Mouse (Mus musculus) layer of hippocampus, adult 9-11 months (tissue): ENCODE results near the gene Lrrn4cl.
"Not testable (repeated sequence)": the region's sequence is repeated elsewhere in the genome, so short reads cannot be mapped to it uniquely, and the experiment has no call there.

ENCODE experiments used
- DNase-seq: peaks from one replicate; pipeline ENCODE4 v3.0.0; 2022

The Lrrn4cl gene

GRCm38 (mm10) chr19:8850402-8850901 lies at the start of gene Lrrn4cl:
TSS of gene Lrrn4cl (plus strand) at chr19:8850768.
- DNase-seq: no peak

- DNase-seq: peak; percentile 99
Measured at GRCm38 (mm10) chr19:8802130-8802821, 48.3 kb upstream of the Lrrn4cl start, which contains the start of gene Zbtb3. TSS of gene Zbtb3 (plus strand) at chr19:8802555.

GRCm38 (mm10) chr19:8803204-8803780 lies 47.3 kb upstream of the Lrrn4cl start:
- DNase-seq: no peak

- DNase-seq: no peak
Measured at GRCm38 (mm10) chr19:8803879-8804660, 46.5 kb upstream of the Lrrn4cl start.

- DNase-seq: no peak
Measured at GRCm38 (mm10) chr19:8806810-8807209, 43.8 kb upstream of the Lrrn4cl start.

- DNase-seq: no peak
Measured at GRCm38 (mm10) chr19:8815812-8816211, 34.8 kb upstream of the Lrrn4cl start.

- no peak for DNase-seq
Measured at GRCm38 (mm10) chr19:8817001-8817400, 33.6 kb upstream of the Lrrn4cl start.

GRCm38 (mm10) chr19:8818301-8818798 lies 32.2 kb upstream of the Lrrn4cl start:
- no peak for DNase-seq

GRCm38 (mm10) chr19:8818801-8819595 lies 31.6 kb upstream of the Lrrn4cl start, which contains the start of gene Ttc9c:
TSS of gene Ttc9c (minus strand) at chr19:8819333.
- peak; percentile 99 for DNase-seq

GRCm38 (mm10) chr19:8819596-8820423 lies 30.8 kb upstream of the Lrrn4cl start, which contains the start of gene Hnrnpul2:
TSS of gene Hnrnpul2 (plus strand) at chr19:8820010.
- DNase-seq: peak; percentile 99

GRCm38 (mm10) chr19:8820424-8820956 lies 30.1 kb upstream of the Lrrn4cl start:
- DNase-seq: no peak

- no peak for DNase-seq
Measured at GRCm38 (mm10) chr19:8821146-8821545, 29.4 kb upstream of the Lrrn4cl start.

- DNase-seq: no peak
Measured at GRCm38 (mm10) chr19:8822696-8823095, 27.9 kb upstream of the Lrrn4cl start.

- no peak for DNase-seq
Measured at GRCm38 (mm10) chr19:8829660-8830059, 20.9 kb upstream of the Lrrn4cl start, which contains the start of gene AC129217.1. TSS of gene AC129217.1 (plus strand) at chr19:8829773.

- DNase-seq: no peak
Measured at GRCm38 (mm10) chr19:8830664-8831063, 19.9 kb upstream of the Lrrn4cl start.

GRCm38 (mm10) chr19:8831262-8831661 lies 19.3 kb upstream of the Lrrn4cl start:
- no peak for DNase-seq

- DNase-seq: no peak
Measured at GRCm38 (mm10) chr19:8832971-8833370, 17.6 kb upstream of the Lrrn4cl start.

GRCm38 (mm10) chr19:8836327-8836726 lies 14.2 kb upstream of the Lrrn4cl start:
- not testable (repeated sequence) for DNase-seq

- peak; percentile 93 for DNase-seq
Measured at GRCm38 (mm10) chr19:8837251-8837791, 13.2 kb upstream of the Lrrn4cl start, which contains the start of gene Bscl2. TSS of gene Bscl2 (plus strand) at chr19:8837467.

GRCm38 (mm10) chr19:8838041-8838730 lies 12.4 kb upstream of the Lrrn4cl start:
- no peak for DNase-seq
